Mouse (Mus musculus) midbrain, embryonic 10.5 days (tissue): ENCODE data around the gene Faap24. TPM values are rescaled to one million over a fixed set of nuclear protein-coding genes. Genes with fewer than 3 reads are reported as not detected.

Experiments
- DNase-seq: peaks from one replicate; pipeline ENCODE4 v3.0.0-alpha.2; 2017; ENCODE audit warnings: low spot score
- H3K27ac ChIP-seq: fragments of 300-500 bp; sonication (generic); replicated peaks from 2 replicates; pipeline ENCODE4 v1.5.1; 2016; ENCODE audit warnings: mild to moderate bottlenecking
- H3K27me3 ChIP-seq: fragments of 300-500 bp; sonication (generic); 2 replicates; pipeline ENCODE4 v1.6.1; 2016; ENCODE audit warnings: low read depth, mild to moderate bottlenecking; ENCODE audit not compliant: poor library complexity, severe bottlenecking
- H3K36me3 ChIP-seq: fragments of 300-500 bp; sonication (generic); 2 replicates; pipeline ENCODE4 v1.6.1; 2016; ENCODE audit warnings: mild to moderate bottlenecking, moderate library complexity
- H3K4me1 ChIP-seq: fragments of 300-500 bp; sonication (generic); 2 replicates; pipeline ENCODE4 v1.6.1; 2016
- H3K4me3 ChIP-seq: fragments of 300-500 bp; sonication (generic); 2 replicates; pipeline ENCODE4 v1.5.1; 2016; ENCODE audit warnings: mild to moderate bottlenecking, moderate library complexity
- H3K9me3 ChIP-seq: fragments of 300-500 bp; sonication (generic); replicated peaks from 2 replicates; pipeline ENCODE4 v1.6.1; 2016; ENCODE audit warnings: mild to moderate bottlenecking
- WGBS: fragments of 180-500 bp; shearing (Covaris S2); methylation state at CpG from one replicate; pipeline ENCODE4 v1.1.7; 2016; 5-methylcytosine and 5-hydroxymethylcytosine counted together
- polyA plus RNA-seq: library from polyadenylated mRNA; unstranded; fragments of >200 nt; fragmentation: Nextera tagmentation; extraction: Ambion mirVana; gene quantifications from 2 replicates; pipeline ENCODE4 v1.2.1, GENCODE M21; 2016

The Faap24 gene
- polyA plus RNA-seq, 1 experiment from 2014 or later, result 25.3 TPM

DNA sequence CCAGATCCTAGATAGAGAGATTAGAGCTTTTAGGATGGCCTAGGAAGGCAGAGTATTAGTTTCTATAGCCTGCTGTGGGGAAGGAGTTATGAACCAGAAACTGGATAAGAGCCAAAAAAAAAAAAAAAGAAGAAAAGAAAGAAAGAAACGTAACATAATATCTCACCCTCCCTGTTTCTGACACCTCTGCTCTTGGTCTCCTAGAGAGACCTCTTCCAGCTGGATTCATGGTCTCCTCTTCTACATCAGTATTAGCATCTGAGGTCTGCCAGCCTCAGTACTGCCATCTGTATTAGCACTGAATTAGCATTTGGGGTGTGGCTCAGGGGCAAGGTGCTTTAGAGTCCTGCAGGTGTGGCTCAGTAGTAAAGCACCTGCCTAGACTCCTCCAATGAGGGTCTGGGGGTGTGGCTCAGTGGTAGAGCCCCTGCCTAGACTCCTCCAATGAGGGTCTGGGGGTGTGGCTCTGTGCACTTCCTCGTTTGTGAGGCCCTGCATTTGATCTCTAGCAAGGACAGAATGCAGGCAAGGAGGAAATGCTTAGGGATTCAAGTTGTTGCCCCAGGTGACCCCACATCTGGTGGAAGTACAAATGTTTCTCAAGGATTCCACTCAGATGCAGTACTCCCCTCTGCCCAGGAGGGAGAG, 13.8 kb downstream of the Faap24 start:
- no peak for DNase-seq
- H3K27ac ChIP-seq, result no peak overlapping the region
- peaks cover 8% of the 10 kb centered on the region for H3K4me1 ChIP-seq
- H3K27me3 ChIP-seq, result no peaks in the 10 kb centered on the region
- H3K9me3 ChIP-seq, result no peaks in the 10 kb centered on the region
- 70% methylated on average over 2 of the region's 2 CpGs for WGBS
- no peaks in the 10 kb centered on the region for H3K36me3 ChIP-seq
- H3K4me3 ChIP-seq, result no peak overlapping the region

DNA sequence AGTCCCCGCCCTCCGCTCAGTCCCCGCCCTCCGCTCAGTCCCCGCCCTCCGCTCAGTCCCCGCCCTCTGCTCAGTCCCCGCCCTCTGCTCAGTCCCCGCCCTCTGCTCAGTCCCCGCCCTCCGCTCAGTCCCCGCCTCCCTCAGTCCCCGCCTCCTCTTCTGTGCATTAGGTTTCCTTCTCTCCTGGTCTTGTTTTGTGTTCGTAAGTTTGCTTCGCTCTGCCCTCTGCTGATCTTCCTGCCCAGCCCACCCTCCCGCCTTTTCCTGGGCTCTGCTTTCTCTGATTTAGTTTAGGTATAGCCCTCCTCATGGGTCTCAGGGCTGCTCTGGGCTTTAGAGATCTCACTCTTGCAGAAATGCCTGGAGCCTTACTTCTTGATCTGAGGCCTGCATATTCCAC, 14.8 kb downstream of the Faap24 start:
- Histone ChIP-seq H3K36me3 (no peaks in the 10 kb centered on the region), H3K4me1 (peaks cover 8% of the 10 kb centered on the region), H3K27ac (no peak overlapping the region), H3K27me3 (no peaks in the 10 kb centered on the region), H3K4me3 (no peak overlapping the region), H3K9me3 (no peaks in the 10 kb centered on the region)
- 32% methylated on average over 16 of the region's 16 CpGs for whole genome bisulfite sequencing
- DNase-seq, result no peak

DNA sequence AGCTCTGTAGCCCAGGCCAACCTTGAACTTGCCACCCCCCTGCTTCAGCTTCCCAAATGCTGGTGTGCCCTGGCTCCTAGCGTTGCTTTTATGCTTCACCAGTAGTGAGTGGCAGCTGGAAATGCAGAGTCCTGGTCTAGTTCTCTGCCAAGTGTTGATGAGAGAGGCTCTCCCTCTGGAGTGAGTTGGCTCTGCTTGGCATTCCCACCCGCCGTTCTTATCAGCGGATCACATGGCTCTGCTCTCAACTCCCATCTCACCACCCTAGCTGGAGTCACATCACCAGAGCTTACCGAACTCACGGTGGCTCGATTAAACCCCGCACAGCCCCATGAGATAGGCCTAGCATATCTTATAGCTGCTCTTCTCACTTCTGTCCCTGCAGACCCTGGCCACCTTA, 16.3 kb downstream of the Faap24 start:
- H3K9me3 ChIP-seq, result no peaks in the 10 kb centered on the region
- no peak overlapping the region for H3K27ac ChIP-seq
- H3K4me3 ChIP-seq, result no peak overlapping the region
- H3K36me3 ChIP-seq, result no peaks in the 10 kb centered on the region
- H3K27me3 ChIP-seq, result no peaks in the 10 kb centered on the region
- DNase-seq, result no peak
- H3K4me1 ChIP-seq, result peaks cover 10% of the 10 kb centered on the region
- 95% methylated on average over 8 of the region's 8 CpGs for WGBS

DNA sequence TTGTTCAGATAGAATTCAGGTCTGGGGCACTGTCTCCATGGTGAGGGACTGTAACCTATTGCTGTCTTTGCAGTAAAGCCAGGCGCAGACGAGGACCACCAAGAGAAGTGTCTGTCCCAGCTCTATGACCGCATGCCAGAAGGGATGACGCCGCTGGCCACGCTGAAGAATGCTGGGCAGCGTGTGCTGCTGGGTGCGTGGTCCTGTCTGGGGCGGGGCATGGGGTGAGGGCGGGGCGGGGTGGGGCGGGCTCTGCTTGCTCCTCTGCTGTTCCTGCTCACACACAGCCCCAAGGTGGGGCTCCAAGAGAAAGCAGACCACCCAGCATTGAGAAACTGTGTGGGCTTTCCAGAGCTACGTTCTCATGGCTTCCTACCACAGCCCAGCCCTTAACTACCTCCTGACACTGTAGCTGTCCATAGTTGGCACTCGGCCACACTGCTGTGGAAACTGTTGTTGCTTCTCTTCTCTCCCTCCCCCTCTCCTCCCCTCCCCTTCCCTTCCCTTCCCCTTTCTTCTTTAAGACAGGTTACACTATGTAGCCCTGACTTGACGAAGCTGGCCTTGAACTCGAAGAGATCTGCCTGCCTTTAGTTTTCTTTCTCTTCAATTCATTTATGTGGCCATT, 17.0 kb downstream of the Faap24 start:
- 64% methylated on average over 16 of the region's 16 CpGs for WGBS
- Histone ChIP-seq H3K4me3 (no peak overlapping the region), H3K9me3 (no peaks in the 10 kb centered on the region), H3K27ac (no peak overlapping the region), H3K36me3 (no peaks in the 10 kb centered on the region), H3K27me3 (no peaks in the 10 kb centered on the region), H3K4me1 (peaks cover 14% of the 10 kb centered on the region)
- DNase-seq, result no peak

DNA sequence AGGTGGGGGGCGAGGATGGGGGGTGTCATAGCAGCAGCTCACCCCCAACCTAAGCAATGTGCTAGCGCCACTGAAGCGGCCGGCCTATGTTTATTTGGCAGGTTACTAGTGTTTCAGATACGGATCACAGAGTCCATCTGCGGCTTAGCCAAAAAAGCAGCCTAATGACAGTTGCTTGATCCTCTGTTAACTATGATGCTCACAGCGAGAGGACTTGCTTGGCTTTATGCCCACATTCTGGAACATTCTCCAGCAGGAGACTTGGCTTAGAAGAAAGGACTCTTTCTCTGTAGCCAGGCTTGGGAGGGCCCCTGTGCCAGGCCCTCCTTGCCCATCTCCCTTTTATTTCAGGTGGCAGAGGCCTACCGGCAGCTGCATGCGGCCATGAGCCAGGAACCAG, 20.0 kb downstream of the Faap24 start:
- Histone ChIP-seq H3K9me3 (no peaks in the 10 kb centered on the region), H3K36me3 (no peaks in the 10 kb centered on the region), H3K4me1 (peaks cover 16% of the 10 kb centered on the region), H3K27ac (no peak overlapping the region), H3K4me3 (no peak overlapping the region), H3K27me3 (no peaks in the 10 kb centered on the region)
- WGBS, result 93% methylated on average over 9 of the region's 9 CpGs
- DNase-seq, result no peak

DNA sequence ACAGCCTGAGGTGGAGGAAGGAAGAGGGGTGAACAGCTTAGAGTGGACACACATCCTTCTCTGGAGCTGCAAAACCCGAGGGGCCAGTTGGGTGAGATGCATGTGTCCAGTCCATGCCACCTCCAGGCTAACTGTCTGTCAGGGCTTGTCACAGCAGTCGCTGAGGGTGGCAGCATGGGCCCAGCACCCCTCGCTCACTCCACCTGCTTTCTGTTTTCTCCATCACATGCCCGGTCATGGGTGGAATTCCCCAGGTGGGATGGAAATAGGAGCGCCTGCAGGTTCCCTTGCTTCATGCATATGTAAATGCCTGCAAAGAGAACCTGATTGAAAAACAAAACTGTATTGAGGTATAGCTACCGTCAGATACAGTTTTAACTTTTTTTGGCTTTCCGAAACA, 22.4 kb downstream of the Faap24 start:
- Histone ChIP-seq H3K36me3 (no peaks in the 10 kb centered on the region), H3K27me3 (no peaks in the 10 kb centered on the region), H3K4me3 (no peak overlapping the region), H3K9me3 (no peaks in the 10 kb centered on the region), H3K4me1 (peaks cover 21% of the 10 kb centered on the region), H3K27ac (no peak overlapping the region)
- WGBS, result 86% methylated on average over 7 of the region's 7 CpGs
- no peak for DNase-seq

DNA sequence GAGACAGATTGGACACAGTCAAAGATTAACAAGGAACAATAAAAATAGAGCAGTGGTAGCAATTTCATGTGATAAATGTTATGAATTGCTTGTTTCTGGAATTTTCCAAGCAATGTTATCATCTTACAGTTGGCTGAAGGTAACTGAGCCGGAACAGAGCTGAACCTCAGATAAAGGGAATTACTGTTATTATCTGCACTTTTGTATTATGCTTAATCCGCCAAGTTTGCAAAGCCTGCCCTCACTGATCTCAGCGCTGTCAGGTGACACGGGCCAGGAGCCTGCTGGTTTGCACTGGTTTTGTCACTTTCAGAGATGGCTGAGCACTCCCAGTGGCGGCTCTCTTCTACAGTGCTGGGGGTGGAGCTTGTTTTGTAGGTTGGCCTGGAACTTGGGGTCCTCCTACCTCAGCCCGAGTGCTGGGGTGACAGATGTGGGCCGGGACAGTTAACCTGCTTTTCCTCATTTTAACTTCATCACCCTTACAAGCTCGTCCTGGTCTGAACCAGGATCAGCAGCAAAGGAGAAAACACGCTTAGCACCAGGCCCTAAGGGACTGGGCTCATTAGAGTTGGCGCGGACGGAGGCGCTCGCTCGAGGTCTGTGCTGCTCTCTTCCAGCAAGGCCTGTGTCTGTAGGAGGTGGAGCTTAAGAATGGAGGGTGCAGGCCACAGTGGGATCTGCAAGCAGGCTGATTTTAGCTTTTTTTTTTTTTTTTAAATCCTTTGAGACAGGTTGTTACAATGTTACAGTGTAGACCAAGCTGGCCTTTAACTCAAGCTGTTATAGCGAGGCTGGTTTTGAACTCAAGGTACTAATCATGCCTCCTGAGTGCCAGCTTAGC, 23.3 kb downstream of the Faap24 start:
- DNase-seq, result no peak
- H3K27me3 ChIP-seq, result no peaks in the 10 kb centered on the region
- WGBS, result 76% methylated on average over 16 of the region's 16 CpGs

DNA sequence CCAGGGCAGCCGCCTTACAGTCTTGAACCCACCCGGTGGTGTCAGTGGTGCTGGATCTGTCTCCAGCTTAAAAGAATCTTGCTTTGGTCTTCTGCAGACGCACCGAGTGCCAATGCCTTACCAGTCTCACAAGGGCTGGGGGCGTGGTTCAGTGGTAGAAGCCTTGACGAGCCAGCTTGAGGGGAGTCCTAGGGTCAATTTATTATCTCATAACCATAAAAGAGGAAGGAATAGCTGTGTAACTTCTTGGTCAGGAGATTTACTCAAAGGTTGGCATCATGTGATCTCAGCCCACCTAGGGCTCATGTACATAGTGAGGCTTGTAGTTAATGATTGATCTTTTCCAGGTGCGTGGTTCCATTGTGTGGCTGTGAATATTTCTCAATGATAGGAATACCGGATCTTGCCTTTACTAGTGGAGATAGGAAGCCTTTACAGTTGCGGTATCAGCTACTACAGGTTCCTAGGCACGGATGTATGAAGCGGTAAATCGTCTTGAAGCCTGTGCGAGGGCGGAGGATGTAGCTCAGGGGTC, 24.1 kb downstream of the Faap24 start:
- no peak overlapping the region for H3K27ac ChIP-seq
- H3K9me3 ChIP-seq, result no peaks in the 10 kb centered on the region
- no peaks in the 10 kb centered on the region for H3K36me3 ChIP-seq
- no peaks in the 10 kb centered on the region for H3K27me3 ChIP-seq
- 95% methylated on average over 14 of the region's 14 CpGs for WGBS
- H3K4me3 ChIP-seq, result no peak overlapping the region
- H3K4me1 ChIP-seq, result peaks cover 18% of the 10 kb centered on the region
- no peak for DNase-seq

More for the DNA sequence above, 23.3 kb downstream of the Faap24 start:
- Histone ChIP-seq H3K9me3 (no peaks in the 10 kb centered on the region), H3K36me3 (no peaks in the 10 kb centered on the region), H3K27ac (no peak overlapping the region), H3K4me3 (no peak overlapping the region), H3K4me1 (peaks cover 18% of the 10 kb centered on the region)

DNA sequence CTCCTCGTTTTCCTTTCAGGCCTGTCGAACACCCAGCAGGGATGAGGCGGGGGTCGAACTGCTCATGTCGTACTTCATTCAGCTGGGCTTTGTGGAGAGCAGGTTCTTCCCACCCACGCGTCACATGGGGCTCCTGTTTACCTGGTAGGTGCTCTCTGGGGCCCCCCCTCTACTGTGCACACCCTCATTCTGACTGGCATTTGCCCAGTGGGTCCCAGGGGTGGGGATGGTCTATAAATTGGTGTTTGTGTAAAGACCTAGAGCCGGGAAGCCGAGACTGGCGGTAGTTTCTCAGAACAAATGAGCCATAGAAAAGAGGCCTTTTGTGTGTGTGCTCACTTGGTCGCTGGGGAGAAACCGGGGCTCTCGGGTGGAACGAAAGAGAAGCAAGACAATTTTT, 25.5 kb downstream of the Faap24 start:
- 27% methylated on average over 14 of the region's 14 CpGs for whole genome bisulfite sequencing
- Histone ChIP-seq H3K36me3 (no peaks in the 10 kb centered on the region), H3K4me3 (0 out of 2 replicates have a peak overlapping the region, but pooled peaks have one; percentile 14), H3K4me1 (peaks cover 18% of the 10 kb centered on the region), H3K27me3 (no peaks in the 10 kb centered on the region), H3K9me3 (no peaks in the 10 kb centered on the region), H3K27ac (peak overlapping the region; percentile 75)
- DNase-seq, result peak; percentile 23

DNA sequence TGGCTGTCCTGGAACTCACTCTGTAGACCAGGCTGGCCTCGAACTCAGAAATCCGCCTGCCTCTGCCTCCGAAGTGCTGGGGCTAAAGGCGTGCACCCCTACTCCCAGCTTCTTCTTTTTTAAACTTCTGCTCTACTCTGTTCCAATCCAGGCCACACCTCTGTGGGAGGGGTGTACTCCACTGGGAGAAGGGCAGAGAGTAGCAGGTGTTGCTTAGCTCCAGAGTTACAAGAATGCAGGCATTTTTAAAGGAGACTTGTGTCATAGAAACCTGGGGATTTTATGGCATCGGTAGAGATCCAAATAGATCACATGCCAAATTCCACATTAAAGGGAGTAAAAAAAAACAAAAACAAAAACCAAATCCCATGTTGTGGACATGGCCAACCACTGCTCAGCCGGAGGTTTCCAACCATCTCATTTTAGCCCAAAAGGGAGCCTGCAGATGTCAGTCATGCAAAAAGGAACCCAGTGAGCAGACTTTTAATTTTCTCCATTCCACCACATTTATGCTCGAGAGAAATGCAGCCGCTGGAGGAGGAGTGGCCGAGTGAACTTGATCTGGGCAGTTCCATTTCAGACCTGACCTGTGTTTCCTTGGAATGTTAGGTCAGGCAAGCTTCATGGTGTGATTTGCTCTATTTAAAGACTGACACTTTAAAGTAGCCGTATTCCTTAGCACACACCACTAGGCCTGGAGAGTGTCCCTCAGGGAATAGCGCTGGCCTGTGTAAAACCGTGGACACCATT, 31.3 kb downstream of the Faap24 start:
- H3K27ac ChIP-seq, result no peak overlapping the region
- H3K27me3 ChIP-seq, result no peaks in the 10 kb centered on the region
- peaks cover 7% of the 10 kb centered on the region; the same call in 1 of the 2 replicates for H3K4me1 ChIP-seq
- DNase-seq, result no peak
- 80% methylated on average over 12 of the region's 12 CpGs for WGBS
- no peaks in the 10 kb centered on the region for H3K36me3 ChIP-seq
- H3K4me3 ChIP-seq, result no peak overlapping the region
- H3K9me3 ChIP-seq, result no peaks in the 10 kb centered on the region

DNA sequence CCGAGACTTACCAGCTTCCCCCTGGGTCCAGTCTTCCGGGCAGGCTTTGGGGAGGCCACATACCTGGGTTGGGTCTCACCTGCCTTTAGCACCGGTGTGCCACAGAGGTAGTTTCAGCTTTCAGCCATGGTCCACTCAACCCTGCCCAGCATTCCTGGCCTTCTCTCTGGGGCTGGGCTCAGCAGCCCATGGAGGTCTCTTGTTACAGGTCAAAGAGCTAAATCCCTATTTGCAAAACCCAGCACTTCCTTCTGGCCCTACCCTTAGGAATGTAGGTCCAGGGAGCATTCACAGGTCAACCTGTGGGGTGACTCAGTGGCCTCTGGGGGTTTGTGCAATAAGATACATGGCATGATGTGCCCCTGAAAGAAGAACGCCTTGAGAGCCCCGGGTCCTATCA, 33.8 kb downstream of the Faap24 start:
- no peaks in the 10 kb centered on the region for H3K27me3 ChIP-seq
- H3K27ac ChIP-seq, result no peak overlapping the region
- H3K4me1 ChIP-seq, result peaks cover 7% of the 10 kb centered on the region; the same call in 1 of the 2 replicates
- no peaks in the 10 kb centered on the region for H3K36me3 ChIP-seq
- no peaks in the 10 kb centered on the region for H3K9me3 ChIP-seq
- no peak for DNase-seq
- H3K4me3 ChIP-seq, result no peak overlapping the region
- 74% methylated on average over 5 of the region's 5 CpGs for WGBS

DNA sequence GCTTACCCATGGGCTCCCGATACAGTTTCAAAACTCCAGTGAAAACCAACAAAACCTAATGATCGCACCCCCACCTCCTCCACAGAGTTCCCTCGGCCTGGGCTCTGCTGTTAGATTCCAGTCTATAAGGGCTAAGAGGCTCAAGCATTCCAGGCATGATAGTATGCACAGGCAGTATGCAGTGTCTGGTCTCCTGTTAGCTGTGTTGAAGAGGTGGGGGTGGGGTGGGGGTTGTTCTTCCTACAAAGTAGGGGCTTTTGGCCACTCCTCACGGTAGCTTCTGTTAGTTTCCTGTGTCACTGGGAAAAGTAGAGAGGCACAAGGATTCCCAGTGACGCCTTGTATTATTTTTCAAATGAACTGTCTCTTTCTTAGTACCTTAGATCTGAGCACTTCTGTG, 34.4 kb downstream of the Faap24 start:
- Histone ChIP-seq H3K9me3 (no peaks in the 10 kb centered on the region), H3K27ac (no peak overlapping the region), H3K4me3 (no peak overlapping the region), H3K4me1 (peaks cover 7% of the 10 kb centered on the region; the same call in 1 of the 2 replicates), H3K36me3 (no peaks in the 10 kb centered on the region), H3K27me3 (no peaks in the 10 kb centered on the region)
- 73% methylated on average over 5 of the region's 5 CpGs for WGBS
- no peak for DNase-seq
